Mouse (Mus musculus) heart, postnatal 10 days (tissue): ENCODE data around the gene Olfr686. TPM values are rescaled to one million over a fixed set of nuclear protein-coding genes. Genes with fewer than 3 reads are reported as not detected.

Experiments
- DNase-seq, 2 experiments: peaks; one replicate each; pipeline ENCODE4 v3.0.0; 2021
- intact Hi-C: fragments of 180-260 bp; cut with DNase I; formaldehyde crosslinking; loops from one replicate; pipeline ENCODE4 v1.15.1; 2025
- total RNA-seq, 2 experiments: library from RNA; stranded (reverse); gene quantifications; 2 replicates each; pipeline ENCODE4 v1.2.3; 2021

Olfr686 gene
- not detected for total RNA-seq

DNA sequence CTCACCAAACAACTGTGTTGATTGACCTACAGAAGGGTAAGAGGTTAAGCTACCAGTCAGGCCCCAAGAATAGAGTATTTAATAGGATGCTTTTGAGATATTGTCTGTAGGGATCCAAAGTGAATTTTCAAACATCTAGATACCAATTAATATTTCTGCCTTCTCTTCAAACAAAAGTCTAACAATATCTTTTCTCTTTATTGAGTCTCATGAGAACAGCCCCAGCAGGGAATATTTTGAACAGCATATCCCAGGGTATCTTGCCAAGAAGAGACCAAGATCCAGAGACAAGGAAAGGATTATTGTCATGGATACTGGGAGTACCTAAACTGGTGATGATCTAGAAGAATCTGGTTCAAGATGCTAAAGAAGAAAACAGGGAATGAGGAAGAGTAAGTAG, at the start of gene Olfr686:
Gene Olfr686 (minus strand): TSS at position 101 of the 400 bp plus-strand sequence.
- no peak for DNase-seq
- intact Hi-C loops = no loop called here

- intact Hi-C loops = no loop called here
- peak in 1 of 2 experiments; percentile 20 for DNase-seq
These were observed 49.4 kb upstream of the Olfr686 start for GRCm38 (mm10) chr7:105256656-105257055.

DNA sequence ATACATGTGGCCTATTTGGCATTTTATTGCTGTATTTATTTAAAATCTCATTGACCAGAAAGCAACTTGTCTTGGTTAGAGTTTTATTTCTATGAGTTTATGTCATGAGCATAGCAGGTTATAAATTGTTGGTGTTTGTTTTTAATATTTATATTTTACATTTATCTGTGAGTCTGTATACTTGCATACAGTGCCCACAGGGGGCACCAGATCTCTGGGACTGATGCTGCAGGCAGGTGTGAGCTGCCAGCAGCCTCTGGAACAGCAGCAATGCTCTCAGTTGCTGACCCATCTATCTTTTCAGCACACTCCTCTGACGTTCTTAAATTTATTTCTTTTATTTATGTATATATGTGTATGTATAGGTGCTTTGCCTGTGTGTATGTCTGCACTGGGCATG, 40.9 kb upstream of the Olfr686 start:
- intact Hi-C loops = loop anchor here (10.0 kb wide), 1 partner anchor 267 kb away; no protein-coding TSS in a partner anchor

GRCm38 (mm10) chr7:105247671-105248070, 40.4 kb upstream of the Olfr686 start:
- no peak for DNase-seq
- intact Hi-C loops = loop anchor here (10.0 kb wide), 1 partner anchor 267 kb away; no protein-coding TSS in a partner anchor

More for the DNA sequence above, 40.9 kb upstream of the Olfr686 start:
- DNase-seq = no peak

DNA sequence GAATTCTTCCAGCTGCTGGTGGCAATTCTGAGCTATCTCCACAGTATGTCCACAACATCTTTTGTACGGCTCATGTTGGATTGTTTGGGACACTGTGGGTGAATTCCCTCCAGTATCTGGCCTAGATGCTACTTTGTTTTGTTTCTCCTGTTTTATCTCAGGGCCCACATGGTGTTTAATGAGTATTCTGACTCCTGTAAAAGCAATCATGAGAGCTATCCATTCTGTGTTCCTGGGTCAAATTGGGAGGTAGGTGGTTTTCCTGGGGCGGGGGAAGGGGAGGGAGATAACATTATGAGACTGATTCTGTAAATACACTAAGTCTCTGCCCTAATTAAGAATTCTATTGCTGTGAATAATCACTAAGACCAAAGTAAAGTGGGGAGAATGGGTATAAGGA, 22.1 kb upstream of the Olfr686 start:
- DNase-seq = peak in 1 of 2 experiments; percentile 9
- intact Hi-C loops = loop anchor here (5.0 kb wide), 1 partner anchor 248 kb away; no protein-coding TSS in a partner anchor

GRCm38 (mm10) chr7:105228138-105228537, 20.9 kb upstream of the Olfr686 start:
- peak; percentile 22 to 37 for DNase-seq
- intact Hi-C loops = loop anchor here (5.0 kb wide), 1 partner anchor 249 kb away; no protein-coding TSS in a partner anchor

DNA sequence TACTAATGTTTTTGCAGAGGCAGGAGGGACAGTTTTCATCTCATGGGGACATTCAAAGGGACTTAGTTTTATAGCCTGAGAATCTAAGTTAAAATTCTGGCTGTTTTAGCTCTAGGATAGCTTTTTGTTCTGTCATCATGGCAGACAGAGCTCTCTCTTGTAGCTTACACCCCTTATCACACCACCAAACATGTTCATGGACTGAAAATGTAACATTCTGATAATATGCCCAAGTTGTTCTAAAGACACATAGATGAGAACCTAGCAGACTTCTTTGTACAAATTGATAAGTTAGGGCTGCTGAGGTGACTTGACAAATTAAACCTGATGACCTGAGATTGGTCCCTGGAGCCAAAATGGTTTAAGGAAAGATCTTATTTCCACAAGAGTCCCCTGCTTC, 19.4 kb upstream of the Olfr686 start:
- intact Hi-C loops = loop anchor here (5.0 kb wide), 1 partner anchor 251 kb away; no protein-coding TSS in a partner anchor
- no peak for DNase-seq

DNA sequence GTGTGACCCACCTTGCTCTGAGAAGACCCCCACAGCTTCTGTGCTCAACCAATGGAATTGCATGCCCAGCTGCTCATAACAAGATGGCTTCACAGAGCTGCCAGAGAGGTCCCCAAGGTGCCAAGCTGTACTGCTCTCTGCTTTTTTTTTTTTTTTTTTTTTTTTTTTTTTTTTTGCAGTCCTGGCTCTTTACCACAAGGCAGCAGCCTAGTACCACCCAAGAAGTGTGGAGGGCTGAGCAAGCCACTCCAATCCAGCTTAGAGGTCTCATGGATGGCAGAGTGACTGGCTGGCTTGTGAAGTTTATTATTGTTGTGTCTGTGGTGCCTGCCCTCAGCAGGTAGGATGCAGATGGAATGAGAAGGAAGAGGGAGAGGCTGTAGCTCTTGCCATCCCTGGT, 18.8 kb upstream of the Olfr686 start:
- intact Hi-C loops = loop anchor here (5.0 kb wide), 1 partner anchor 251 kb away; no protein-coding TSS in a partner anchor
- DNase-seq = no peak

- no peak for DNase-seq
- intact Hi-C loops = no loop called here
These were observed 11.0 kb upstream of the Olfr686 start for GRCm38 (mm10) chr7:105218281-105218680.

GRCm38 (mm10) chr7:105214761-105215160, 7.5 kb upstream of the Olfr686 start:
- intact Hi-C loops = no loop called here
- no peak for DNase-seq

DNA sequence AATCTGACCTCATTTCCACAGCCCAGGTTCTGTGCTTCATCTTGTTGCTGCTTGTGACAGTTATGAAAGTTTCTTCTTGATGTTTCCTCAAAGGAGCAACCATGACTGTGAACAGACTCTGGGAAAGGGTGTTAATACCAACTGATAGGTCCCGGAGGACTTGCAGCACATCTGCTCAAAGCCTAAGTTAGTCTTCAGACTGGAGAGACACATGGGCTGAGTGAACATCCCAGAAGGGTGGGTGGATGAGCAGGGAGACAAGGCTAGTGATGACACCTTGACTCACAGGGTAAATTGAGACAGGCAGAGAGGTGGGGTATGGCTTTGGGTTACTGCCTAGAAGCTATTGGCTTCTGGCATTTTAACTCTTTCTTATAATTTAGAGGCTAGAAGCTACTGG, 21.4 kb downstream of the Olfr686 start, which contains the start of gene Olfr685:
Gene Olfr685 (minus strand): TSS at position 101 of the 400 bp plus-strand sequence.
- intact Hi-C loops = no loop called here

GRCm38 (mm10) chr7:105170773-105171172, 36.5 kb downstream of the Olfr686 start:
- peak; percentile 25 to 39 for DNase-seq
- intact Hi-C loops = loop anchor here (1.0 to 5.0 kb wide), 3 partner anchors 154 to 345 kb away; no protein-coding TSS in a partner anchor

More for the DNA sequence above, 21.4 kb downstream of the Olfr686 start, which contains the start of gene Olfr685:
- no peak for DNase-seq

DNA sequence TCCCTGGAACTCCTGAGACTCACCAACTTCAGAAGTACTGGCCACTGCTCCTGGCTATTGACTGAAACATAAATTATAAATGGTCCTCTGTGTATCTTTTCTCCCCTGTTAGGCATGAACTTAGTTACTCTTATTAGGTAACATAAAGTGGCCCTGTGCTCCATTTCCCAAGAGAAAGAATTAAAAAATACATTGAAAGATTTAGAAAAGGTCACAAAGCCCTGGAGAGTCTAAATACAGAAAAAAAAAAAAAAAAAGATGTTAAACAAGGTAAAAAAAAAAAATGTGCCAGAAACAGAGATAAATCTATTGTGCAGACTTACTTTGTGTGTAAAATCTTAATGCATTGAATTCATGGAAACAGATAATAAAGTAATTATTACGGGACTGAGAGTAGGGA, 43.7 kb downstream of the Olfr686 start, which contains the start of gene Olfr684:
Gene Olfr684 (minus strand): TSS at position 101 of the 400 bp plus-strand sequence.
- no peak for DNase-seq
- intact Hi-C loops = no loop called here

Other genes with a start within 250 kb of the Olfr686 start
- gene Olfr670, start 244.9 kb downstream of the Olfr686 start, total RNA-seq = not detected
- gene Olfr671, start 228.4 kb downstream of the Olfr686 start, total RNA-seq = not detected
- gene Olfr672, start 205.5 kb downstream of the Olfr686 start, total RNA-seq = not detected
- not detected for gene Olfr675, start 179.0 kb downstream of the Olfr686 start, total RNA-seq
- not detected for gene Olfr676, start 174.8 kb downstream of the Olfr686 start, total RNA-seq
- not detected for gene Olfr677, start 156.1 kb downstream of the Olfr686 start, total RNA-seq
- not detected for gene Olfr678, start 143.0 kb downstream of the Olfr686 start, total RNA-seq
- gene Olfr679, start 126.3 kb downstream of the Olfr686 start, total RNA-seq = not detected
- not detected for gene Olfr680-ps1, start 114.7 kb downstream of the Olfr686 start, total RNA-seq
- not detected for gene Olfr681, start 90.6 kb downstream of the Olfr686 start, total RNA-seq
- not detected for gene Olfr683, start 60.5 kb downstream of the Olfr686 start, total RNA-seq
- gene Olfr684, start 43.8 kb downstream of the Olfr686 start, total RNA-seq = not detected
- gene Olfr685, start 21.5 kb downstream of the Olfr686 start, total RNA-seq = not detected
- gene Olfr688, start 80.6 kb upstream of the Olfr686 start, total RNA-seq = not detected
- not detected for gene Olfr689, start 103.7 kb upstream of the Olfr686 start, total RNA-seq
- gene Olfr690, start 126.6 kb upstream of the Olfr686 start, total RNA-seq = not detected
- under 1 TPM in 1 of 2 experiments, not detected in 1; 0.17 TPM for gene Olfr691, start 134.8 kb upstream of the Olfr686 start, total RNA-seq
- gene Olfr692, start 160.7 kb upstream of the Olfr686 start, total RNA-seq = not detected
- gene Gm5901, start 167.6 kb upstream of the Olfr686 start, total RNA-seq = not detected
- 10 to 100 TPM; 25.8 to 26.1 TPM for gene Fam160a2, start 192.6 kb upstream of the Olfr686 start, total RNA-seq
- gene Cnga4, start 197.1 kb upstream of the Olfr686 start, total RNA-seq = not detected
- not detected for gene Cckbr, start 218.2 kb upstream of the Olfr686 start, total RNA-seq